Mouse (Mus musculus) monocyte, adult 5-6 weeks (primary cell): ENCODE measurements around the gene Oprm1. TPM values are rescaled to one million over a fixed set of nuclear protein-coding genes. Genes with fewer than 3 reads are reported as not detected.
"Not testable (repeated sequence)": the region's sequence is repeated elsewhere in the genome, so short reads cannot be mapped to it uniquely, and the experiment has no call there.

ENCODE experiments used
- ATAC-seq: fragments of 153-309, 156-312 bp; replicated peaks from 2 replicates; pipeline ENCODE4 v1.8.0; 2017; ENCODE audit warnings: mild to moderate bottlenecking; ENCODE audit not compliant: low TSS enrichment, insufficient number of reproducible peaks, severe bottlenecking, poor library complexity, low FRiP score
- total RNA-seq: library from RNA; stranded (forward); fragments of 200-1000, 200-491, 200-594 nt; gene quantifications from 3 replicates; pipeline ENCODE4 v1.2.3, GENCODE M21; 2017

Oprm1 gene
- total RNA-seq = not detected in 3 replicates

DNA sequence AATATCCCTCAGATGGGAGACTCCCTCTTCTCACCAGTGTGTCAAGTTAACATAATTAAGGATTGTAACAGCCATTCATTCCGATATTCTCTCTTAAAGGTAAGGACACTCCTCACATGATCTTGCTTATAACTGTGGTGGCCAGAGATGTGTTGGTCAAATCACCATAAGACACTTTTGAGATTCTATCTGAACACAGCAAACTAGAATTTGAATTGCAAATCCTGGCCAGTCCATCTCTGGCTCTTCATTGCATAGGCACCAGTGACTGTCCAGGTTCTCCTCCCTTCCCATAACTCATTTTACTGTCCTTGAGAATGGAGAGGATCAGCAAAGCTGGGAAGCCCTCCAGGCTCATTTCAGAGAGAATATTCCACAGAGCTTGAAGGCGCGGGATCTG lies at the start of gene Oprm1:
Gene Oprm1 (plus strand): TSS at position 301 of the 400 bp plus-strand sequence.
- ATAC-seq = no peak

DNA sequence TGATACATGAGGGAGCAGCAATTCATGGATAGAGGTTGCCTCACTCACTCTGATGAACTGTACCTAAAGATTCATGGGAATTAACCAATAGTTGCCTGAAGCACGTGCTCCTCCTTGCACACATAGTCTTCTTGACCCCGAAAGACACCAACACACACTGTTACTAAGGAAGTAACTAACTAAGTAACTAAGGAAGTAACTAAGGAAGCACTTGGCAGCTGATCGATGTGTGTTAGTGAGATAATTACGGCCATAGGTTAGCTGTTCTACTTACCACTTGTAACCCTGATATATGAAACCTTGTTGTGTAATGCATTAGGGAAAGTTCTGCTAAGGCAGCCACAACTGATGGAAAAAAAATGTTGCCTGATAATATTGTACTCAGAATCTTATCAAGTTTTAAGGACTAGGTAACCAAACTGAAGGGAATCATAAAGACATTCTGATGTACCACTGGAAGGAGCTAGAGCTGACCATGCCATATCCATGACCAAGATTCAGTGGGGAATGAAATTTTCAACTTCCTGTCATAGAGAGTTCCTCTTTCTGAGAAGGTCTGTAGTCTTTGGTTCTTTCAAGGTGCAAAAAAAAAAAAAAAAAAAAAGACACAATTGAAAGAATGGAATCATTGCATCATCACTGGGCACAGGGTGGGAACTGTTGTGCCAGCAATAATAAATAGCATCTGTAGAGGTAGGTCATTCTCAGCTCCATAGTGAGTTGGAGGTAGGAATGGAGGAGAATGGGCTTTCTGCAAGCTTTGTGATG lies 40.9 kb upstream of the Oprm1 start:
- ATAC-seq = no peak

DNA sequence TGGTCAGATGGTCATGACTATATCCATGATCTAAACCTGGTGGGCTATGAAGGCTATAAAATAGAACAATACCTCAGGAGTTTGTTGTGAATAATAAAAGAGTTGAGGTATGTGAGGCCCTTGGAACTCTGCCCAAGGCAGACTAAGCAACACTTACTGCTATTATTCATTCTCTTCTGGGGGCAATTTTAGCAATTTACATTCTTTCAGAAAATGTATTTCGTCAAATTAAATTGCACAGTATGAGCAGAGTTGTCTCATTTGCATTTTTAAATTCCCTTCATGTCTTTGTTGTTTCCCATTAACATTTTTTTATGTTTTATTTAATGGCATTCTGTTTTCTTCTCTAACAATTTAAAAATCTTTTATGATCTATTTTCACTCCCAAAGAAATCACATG lies 34.5 kb upstream of the Oprm1 start:
- ATAC-seq = no peak

DNA sequence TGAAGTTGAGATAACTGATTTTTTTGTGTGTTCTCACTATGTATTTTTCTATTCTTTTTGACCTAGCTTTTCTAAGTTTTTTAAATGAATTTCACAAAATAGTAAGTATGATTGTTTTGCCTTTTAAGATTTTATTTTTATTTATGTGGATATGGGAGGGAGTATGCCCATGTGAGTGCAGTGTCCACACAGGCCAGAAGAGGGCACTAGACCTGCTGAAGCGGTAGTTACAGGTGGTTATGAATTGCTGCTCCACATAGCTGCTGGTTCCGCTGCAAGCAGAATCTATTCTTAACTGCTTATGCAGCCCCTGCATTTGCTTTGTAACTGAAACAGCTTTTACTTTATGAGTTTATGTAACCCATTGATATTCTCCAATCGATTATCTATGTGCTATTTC lies 29.8 kb upstream of the Oprm1 start:
- no peak for ATAC-seq

DNA sequence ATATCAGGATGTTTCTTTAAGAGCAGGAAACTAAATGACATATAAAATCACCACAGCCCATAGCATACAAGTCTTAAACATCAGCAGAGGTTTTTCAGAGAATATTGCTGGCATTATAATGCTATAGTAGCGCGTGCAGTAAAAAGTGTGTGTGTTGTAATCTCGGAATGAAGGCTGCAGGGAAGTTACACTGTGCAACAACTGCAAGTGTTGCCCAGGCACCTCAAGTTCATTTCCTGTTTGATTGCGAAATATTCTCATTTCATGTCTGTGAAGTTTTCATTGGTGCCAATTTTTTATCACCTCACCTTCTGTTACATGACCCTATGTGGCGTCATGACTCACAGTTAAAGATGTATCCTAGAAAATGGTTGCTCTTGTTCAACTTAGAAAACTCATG lies 4.9 kb upstream of the Oprm1 start:
- no peak for ATAC-seq

DNA sequence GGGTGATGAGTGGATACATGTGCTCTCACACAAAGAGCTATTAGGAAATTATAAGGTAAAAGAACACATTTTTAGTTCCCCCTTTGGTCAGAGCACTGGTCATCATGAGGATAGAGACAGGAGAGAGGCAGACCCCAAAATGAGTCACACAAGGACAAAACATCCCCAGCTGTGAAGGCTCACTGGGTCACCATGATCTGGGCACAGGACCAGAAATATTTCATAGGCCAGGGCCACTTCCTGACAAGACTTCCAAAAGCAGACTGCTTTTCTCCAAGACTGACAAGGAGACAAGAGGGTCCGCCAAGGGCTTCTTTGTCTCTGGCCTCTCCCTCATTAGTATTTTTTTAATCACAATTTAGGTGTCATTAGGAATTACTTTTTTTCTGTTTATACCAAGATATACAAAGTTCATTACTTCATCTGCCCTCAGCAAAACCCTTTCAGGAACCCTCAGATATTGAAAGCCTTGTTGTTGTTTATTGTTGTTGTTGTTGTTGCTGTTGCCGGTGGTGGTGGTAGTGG lies 3.0 kb downstream of the Oprm1 start, which contains the start of gene Gm10945:
Gene Gm10945 (minus strand): TSS at position 475 of the 525 bp plus-strand sequence.
- no peak for ATAC-seq

DNA sequence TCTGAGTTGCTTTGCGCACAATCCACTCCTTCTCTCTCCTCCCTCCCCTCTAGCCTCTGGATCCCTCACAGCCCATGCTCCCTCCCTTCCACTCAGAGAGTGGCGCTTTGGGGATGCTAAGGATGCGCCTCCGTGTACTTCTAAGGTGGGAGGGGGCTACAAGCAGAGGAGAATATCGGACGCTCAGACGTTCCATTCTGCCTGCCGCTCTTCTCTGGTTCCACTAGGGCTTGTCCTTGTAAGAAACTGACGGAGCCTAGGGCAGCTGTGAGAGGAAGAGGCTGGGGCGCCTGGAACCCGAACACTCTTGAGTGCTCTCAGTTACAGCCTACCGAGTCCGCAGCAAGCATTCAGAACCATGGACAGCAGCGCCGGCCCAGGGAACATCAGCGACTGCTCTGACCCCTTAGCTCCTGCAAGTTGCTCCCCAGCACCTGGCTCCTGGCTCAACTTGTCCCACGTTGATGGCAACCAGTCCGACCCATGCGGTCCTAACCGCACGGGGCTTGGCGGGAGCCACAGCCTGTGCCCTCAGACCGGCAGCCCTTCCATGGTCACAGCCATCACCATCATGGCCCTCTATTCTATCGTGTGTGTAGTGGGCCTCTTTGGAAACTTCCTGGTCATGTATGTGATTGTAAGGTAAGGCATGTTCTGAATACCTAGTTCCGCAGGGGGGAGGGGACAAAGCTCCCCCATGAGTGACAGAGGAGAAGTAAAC lies 30.4 kb downstream of the Oprm1 start:
- no peak for ATAC-seq

DNA sequence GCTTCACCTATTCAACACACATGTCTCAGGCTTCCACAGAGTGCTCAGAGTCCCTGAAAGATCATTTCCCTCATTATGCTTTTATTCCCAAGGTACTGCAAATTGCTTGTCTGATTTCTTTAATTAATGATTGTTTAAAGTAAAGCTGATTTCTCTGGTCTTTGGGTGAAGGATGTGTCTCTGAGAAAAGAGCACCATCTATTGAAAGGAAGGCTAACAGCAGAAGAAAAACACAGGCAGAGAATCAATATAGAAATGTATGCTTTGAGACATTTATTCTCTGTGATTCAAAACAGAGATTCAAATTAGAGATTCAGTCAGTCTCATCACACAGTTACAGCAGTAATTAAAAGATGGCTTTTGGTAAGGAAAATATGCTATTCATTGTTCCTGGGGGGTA lies 31.9 kb downstream of the Oprm1 start:
- ATAC-seq = no peak

DNA sequence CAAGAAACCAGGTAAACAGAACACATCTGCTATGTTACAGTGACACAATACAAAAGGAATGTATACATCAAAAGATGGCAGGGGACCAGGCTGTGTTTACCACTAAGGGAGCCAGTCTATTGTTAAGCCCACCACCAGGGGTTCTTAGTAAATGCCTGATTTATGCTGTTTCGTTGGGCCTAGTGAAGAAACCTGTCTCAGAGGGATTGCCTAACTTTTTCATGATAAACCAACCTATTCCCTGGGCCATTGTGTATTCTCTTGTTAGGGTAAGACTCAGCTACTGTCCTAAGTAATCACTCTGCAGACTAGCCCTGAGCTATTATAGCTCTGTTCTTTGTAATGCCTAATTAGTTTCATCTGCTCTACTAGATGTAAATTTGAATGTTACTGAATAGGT lies 62.3 kb downstream of the Oprm1 start:
- ATAC-seq = no peak

DNA sequence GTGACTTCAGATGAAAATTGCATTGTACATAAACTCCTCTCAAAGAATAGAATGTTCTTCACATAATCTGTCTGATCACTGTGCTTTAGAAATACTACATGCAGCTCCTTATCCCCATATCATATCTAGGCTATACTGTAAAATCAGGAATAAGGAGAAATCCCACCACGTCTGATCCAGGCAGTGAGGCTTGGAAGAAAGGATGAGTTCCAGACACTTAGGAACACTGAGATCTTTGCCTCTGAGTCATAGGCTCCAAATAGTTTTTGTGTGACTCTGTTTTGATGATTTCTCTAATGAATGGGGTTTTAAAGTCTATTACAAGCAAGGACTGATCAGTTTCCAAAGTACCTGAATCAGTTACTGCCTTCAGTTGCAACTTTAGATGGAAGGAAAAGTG lies 83.9 kb downstream of the Oprm1 start:
- ATAC-seq = no peak

DNA sequence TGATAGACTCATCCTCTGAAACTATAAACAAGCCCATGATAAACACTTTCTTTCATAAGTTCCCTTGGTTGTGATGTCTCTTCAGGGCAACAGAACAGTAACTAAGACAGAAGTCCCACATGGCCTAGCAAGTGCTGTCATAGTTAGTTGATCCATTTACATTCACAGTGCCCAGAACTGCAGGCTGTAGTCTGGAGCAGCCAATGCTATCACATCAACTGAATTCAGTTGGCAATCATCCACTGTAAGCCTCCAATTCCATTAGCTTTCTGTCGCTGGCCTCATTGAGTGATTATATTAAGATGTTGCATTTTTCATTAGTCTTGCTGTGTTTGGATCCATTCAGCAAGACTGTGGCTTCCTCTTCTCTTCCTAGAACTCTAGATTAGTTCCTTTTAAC lies 88.0 kb downstream of the Oprm1 start:
- no peak for ATAC-seq

DNA sequence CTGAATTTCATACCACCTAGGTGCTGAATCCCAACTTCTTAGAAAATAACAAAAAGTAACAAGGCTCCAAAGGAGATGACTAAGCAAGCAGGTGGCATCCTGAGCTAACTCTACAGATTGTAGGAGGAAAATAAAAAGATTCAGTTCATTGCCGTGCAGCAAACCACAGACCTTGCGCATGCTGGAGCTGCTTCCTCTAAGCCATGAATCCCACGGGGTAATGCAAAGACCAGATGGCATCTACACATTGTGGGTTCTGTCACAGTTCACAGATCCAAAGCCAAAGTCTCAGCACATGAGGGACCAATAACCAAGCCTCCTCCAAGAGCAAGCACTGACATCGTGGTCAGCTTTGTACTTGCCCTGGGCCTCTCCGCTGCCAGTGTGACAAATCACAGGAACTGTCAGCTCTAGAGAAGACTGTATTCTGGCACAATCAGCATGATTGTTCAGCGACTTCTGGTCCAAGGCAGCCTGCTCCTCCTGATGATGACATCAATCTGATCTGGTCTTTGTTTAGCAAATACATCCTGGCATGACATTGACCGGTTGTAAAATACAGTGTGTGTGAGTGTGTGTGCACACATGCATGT lies 90.0 kb downstream of the Oprm1 start:
- no peak for ATAC-seq

DNA sequence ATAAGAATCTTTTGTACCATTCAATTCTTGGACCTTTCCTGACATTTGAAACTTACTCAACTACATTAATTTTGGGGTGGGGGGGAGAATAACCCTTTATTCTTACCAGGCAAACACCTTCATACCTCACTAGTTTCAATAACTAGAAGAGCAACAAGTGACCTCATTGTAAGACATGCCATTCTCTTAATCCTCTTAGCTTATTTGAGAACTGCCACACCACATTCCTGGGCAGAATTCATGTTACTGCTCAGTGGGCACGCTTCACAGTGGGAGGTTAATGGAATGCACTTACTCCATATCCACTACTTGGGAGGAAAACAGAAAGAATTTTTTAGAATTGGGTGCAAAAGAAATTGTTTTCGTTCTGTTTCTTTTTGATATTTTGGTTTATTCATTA lies 90.5 kb downstream of the Oprm1 start:
- ATAC-seq = no peak

DNA sequence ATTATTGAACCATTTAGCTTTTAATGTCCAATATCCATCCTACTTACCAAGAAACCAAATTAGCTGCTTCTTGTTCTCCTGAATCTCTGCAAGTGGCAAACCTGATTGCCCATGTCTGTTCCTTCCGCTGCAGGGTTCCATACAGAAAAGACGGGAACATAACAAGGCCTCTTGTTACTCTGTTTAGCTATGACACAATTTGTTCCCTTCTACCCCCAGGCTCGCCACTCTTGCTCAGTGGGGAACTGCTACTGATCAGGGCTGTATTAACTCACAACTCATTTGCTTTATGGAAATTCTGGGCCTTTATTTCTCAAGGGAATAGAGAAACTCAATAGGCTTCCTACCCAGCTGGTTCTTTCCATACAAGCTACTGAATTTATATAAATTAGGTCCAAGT lies 97.5 kb downstream of the Oprm1 start:
- no peak for ATAC-seq

DNA sequence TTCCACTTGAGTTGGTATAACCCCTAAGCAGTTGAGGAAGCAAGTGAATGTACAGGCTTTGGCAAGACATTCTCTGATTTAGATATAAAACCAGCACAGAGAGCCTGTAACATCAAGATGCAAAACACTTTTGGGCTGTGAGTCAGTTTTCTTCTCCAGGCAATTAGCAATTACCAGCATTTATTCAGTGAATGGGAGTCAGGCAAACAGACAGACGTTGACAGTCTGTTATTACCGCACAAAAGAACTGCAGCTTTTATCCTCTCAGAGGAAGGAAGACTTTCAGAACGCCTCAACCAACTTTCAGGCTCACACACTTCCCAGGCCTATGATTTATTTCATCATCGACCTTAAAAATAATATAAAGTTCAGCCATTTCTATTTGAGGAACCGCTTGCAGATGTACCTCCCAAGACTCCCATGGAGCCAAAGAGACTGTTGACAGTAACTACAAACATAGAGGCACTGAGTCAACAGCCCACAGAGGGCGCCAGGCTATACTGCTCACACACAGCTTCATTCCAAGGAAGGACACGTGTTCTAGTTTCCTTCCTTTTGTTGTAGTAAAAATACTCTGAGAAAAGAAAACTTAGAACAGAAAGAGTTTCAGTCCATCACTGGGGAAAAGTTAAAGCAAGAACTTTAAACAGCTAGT lies 113.2 kb downstream of the Oprm1 start:
- ATAC-seq = no peak

DNA sequence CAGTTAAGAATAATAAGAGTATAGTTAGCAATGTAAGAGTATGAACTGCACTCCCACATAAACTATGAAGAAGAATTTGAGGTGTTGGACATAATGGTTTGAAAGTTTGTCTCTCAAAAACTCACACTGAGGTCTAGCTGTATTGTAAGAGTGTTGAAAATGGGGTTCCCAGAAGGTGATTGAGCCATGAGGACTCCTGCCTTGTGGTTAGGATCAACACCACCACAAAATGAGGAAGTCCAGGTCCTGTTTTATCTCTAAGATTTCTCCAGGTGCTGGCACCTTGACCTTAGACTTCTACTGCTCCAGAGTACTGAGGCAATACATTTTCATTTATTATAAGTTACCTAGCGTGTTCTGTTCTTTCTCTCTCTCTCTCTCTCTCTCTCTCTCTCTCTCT lies 115.6 kb downstream of the Oprm1 start:
- ATAC-seq = no peak

DNA sequence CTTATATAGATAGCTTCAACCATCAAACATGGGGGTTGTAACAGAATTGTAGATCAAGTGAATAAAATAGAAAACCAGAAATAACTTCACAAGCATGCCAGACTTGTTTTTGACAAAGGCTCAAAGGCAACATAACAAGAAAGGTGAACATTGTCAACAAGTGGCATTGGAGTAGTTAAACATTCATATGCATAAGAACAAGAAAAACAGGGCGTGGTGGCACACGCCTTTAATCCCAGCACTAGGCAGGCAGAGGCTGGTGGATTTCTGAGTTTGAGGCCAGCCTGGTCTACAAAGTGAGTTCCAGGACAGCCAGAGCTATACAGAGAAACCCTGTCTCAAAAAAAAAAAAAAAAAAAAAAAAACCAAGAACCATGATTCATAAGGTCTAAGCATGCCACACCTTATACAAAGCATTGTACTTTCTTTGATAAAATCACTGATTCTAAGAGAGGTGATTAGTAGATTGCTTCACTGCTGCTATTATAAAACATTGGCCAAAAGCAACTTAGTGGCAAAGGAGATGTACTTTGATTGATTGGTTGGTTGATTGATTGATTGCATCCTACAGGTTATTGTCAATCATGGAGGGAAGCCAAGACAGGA lies 120.1 kb downstream of the Oprm1 start:
- ATAC-seq = no peak

DNA sequence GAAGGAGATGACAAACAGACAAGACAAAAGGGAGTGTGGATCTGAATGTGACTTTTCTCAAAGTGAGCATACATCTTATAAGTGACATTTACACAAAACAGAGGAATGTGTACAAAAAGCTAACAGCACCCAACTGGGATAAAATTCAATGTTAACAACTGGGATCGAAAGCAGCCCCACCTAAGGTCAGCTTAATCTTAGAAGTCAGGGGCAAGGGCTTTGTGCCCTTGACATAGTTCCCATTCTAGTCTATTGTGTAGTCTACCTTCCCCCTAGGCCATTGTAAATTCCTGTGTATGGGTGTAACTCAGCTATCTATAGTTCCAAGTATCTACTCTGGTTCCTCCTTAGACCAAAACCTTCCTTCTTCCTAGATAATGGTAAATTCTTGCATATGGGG lies 123.7 kb downstream of the Oprm1 start:
- ATAC-seq = not testable (repeated sequence)

DNA sequence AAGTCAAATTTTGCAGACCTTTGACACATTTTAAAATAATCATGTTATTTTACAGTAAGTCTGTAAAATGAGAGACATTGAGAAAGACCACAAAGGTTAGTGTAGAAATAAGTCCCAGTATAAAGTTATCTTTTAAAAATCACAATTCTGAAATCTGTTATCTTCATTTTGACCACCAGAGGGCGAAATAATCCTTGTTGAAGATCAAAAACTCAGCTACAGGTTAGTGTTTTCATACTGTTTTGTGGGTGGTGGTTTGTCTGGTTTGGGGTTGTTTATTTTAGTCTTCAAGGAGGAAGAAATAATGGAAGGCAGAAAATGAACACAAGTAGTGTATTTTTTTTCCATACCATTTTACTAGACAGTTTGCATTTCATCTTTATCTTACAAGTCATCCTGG lies 127.2 kb downstream of the Oprm1 start:
- no peak for ATAC-seq
